Mouse (Mus musculus): ENCODE data around the gene Tns1. TPM values are rescaled to one million over a fixed set of nuclear protein-coding genes. Genes with fewer than 3 reads are reported as not detected.

The Tns1 gene
- total RNA-seq, 2 experiments from 2014 or later: 636 to 666 TPM

DNA sequence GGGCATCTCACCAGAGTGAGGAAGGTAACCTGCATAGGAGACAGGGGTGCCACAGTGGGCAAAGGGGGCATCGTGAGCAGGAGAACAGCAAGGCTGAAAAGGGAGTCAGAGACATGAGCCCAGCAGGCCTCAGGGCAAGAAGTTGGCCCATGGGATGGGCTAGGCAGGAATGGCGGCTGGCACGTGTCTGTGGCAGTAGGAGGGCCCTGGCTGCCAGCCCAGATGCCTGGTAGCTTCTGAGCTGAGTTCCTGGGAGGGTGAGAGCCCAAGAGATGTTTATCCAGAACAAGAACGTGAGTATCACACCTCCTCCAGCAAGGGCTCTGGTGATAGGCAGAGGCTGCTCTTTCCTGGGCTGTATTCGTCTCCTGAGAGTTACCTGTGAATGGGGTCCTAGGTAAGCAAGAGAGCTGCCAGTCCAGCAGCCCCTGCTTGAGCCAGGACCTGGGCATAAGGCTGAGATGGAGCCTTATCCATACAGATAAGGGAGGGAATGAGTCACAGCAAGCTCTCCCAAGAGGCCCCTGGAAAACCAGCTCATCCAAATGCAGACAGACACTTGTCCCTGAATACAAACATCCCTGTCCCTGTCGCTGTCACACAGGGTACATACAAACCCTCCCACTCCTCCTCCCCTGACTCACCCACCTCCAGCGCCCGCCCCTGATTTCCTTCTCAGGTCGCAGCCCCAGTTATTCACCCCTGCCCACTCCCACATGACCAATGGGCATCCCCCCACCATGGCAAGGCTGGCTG, 2.2 kb downstream of the Tns1 start:
- DNase-seq: peak; percentile 70

DNA sequence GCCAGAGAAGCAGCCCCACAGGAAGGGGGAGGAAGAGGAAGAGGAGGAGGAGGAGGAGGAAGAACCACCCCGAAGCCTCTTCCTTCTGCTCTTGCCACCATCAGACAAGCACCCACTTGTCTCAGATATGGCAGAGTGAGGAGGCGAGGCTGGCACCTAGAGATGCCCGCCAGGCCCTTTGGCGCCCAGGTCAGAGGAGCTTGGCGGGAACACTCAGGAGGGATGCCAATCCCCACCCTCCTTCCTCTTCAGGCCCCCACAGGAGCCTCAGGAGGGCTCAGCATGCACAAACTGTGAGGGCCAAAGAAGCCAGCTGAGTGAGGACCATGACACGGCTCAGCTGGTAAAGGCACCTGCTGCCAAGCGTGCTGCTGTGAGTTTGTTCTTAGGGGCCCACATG, 3.1 kb downstream of the Tns1 start:
- DNase-seq: no peak

DNA sequence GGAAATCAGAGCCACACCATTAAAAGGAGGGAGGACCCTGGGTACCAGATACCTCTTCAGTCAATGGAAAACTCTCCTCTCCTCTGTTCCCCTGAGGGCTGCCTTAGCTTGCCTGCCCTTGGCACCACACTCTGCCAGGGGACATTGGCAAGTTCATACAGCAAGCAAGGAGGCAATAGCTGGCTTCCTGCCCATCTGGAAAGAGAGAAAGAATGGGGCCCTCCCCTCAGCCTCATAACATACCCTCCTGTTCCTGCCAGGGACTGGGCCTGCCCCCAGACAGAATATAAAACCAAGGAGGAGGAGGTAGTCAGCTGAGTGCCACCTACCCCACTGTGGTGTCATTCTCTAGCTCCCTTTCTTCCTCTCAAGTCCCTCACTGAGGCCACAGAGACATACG, 5.1 kb downstream of the Tns1 start:
- peak; percentile 62 to 78 for DNase-seq

DNA sequence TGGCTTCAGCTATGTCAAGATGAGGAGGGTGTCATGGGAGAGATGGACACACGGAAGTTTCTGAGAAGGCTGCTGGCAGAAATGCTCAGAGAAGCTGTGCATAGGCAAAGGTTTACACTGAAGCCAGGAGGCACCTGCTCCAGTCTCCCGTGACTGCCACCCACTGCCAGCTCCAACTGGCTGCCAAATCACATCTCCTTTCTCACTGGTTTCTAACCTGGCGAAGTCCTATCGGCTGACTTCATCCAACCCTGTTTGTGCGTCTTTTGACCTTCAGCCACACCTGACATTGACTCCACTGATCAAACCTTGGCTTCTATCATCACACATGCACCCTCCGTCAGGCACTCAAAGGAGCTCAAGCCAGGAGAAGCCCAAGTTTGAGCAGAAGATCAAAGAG, 6.4 kb downstream of the Tns1 start:
- peak; percentile 55 to 76 for DNase-seq

DNA sequence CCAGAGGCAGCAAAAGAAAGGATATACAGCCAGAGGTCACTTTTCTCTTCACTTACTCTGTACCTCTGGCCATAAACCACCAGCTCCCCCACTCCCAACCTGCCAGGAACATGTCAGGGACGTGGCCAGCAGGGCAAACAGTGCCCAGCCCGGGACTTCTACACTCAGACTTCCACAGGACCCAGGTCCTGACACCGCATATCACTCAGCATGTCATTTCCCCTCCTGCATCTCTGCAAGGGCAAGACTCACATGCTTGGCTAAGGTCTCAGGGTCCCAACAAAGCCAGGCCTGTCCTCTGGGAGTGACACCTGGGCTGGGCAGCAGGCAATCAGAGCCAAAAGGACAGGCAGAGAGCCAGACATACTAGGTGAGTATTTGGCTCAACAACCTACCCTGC, 11.2 kb downstream of the Tns1 start:
- DNase-seq: peak; percentile 53 to 65

DNA sequence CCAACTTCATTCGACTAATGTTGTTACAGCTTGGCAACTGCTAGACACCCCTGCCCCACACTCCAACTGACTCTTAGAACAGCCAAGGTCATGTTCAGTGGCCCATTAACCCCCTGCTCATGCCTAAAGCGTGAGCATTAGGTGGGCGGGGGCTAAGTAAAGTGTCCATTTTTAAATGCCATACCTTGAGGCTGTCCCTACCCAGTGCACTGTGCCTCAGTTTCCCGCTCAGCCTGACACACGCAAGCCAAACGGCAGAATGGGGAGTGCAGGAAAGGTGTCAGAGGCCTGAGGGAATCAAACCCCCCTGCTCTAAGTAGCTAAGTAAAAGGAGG, 12.6 kb downstream of the Tns1 start:
- no peak for DNase-seq

DNA sequence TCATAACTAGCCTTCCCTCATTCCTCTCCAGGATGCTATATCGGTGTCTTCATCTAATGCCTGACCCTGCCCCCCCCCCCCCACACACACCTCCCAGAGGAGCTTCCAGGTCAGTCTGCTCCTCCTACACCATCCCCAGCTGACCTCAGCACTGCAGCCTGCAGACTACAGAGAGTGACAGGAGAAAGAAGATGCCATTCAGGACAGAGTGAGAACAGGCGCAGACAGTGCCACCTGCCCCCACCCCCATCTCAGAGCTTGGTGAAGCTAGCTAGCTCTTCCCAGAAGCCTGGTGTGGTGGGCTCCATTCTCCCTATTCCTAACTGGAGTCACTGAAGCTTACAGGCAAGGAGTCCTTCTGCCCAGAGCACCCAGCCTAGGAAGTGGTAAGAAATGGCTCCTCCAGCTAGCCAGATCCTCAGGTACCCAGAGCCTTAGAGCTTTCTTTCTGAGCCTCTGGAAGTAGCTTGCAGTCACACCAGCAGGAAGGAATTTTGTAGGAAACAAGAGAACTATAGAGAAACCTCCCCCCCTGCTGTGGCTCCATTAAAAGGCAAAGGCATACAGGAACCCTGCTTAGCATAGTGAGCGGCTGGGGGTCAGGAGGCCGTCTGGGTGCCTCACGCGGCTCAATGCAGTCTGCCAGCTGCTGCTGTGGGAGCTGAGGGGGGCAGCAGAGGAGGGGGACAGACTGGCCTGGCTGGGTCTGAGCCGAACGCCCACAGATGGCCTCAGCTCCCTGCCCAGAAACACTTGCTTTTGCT, 13.1 kb downstream of the Tns1 start:
- peak in 1 of 2 experiments; percentile 15 for DNase-seq

DNA sequence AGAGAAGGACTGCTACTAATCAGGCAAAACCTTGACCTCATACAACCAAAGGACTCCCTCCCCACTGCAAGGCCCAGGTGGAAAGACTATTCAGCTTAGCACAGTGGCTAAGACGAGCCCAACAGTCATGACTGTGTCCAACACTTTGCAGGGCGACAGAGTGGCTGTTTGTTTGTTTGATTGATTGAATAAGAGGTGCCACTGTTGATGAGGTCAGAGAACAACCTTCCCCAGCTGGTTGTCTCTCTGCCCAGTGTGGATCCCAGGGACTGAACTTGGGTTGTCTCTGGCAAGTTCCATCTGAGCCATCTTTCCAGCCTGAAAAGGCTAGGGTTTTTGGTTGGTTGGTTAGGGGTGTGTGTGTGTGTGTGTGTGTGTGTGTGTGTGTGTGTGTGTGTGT, 14.6 kb downstream of the Tns1 start:
- no peak for DNase-seq

DNA sequence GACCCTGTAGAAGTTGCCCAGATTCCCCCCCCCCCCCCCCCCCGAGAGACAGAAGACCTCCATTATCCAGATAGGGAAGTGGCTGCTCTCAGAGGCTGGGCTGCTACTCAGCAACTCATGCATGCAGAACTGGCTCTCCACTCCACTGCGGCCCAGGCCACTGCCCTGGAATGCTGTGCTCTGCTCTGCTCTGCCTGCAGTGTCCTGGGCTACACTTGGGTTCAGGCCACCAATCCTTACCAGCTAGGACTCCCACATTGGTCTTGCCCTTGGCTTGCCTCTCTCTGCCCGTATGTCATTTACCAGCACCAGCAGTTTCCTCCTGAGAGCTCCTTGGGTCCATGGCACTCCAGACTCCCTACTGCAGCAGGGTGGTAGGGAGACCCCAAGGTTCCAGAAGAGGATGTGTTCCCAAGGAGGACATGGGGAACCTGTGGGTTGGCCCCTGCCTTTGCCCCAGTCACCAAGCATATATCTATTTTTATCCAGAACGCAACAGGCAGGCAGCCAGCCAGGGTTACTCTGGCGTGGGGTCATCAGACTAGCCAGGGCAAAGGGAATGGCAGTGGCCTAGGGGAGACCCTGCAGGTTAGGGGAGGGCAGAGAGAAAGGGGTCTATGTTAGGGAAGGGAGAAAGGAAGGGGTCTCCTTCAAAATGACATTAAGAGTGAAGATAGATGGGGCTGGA, 16.2 kb downstream of the Tns1 start:
- peak in 1 of 2 experiments; percentile 62 for DNase-seq

DNA sequence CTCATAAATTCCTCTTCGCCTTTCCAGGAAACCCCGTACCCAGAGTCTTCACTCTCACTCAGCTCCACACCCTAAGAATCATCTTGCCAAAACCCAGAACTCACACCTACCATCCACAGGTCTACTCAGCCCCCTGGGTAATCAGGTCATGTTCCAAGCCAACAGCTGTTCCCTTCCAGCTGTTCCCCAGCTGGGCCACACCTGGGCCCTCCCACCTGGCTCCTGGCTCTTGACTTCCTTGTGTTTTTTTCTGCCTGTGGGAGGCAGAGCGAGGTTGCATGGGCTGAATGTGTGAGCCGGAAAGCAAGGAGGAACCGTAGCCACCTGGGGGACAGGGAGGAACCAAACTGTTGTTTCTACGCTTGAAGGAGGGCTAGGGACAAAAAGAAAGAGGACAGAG, 18.0 kb downstream of the Tns1 start:
- no peak for DNase-seq

DNA sequence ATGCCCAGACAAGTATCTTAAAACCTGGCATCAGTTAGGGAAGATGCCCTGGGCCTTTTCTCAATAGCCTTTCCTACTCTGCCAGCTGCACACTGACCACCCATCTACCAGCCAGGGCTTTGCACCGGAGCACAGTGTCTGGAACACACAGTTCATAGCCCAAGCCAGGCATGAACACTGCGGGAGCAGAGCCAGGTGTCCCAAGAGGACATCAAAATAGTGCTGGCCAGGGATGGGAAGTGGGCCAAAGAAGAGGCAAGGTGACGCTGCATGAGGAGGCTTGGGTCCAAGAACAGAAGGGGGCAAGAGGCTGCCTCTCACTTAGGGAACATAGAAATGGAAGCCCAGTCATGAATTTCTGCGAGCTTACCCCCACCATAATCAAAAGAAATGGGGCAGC, 18.6 kb downstream of the Tns1 start:
- peak; percentile 83 to 88 for DNase-seq

DNA sequence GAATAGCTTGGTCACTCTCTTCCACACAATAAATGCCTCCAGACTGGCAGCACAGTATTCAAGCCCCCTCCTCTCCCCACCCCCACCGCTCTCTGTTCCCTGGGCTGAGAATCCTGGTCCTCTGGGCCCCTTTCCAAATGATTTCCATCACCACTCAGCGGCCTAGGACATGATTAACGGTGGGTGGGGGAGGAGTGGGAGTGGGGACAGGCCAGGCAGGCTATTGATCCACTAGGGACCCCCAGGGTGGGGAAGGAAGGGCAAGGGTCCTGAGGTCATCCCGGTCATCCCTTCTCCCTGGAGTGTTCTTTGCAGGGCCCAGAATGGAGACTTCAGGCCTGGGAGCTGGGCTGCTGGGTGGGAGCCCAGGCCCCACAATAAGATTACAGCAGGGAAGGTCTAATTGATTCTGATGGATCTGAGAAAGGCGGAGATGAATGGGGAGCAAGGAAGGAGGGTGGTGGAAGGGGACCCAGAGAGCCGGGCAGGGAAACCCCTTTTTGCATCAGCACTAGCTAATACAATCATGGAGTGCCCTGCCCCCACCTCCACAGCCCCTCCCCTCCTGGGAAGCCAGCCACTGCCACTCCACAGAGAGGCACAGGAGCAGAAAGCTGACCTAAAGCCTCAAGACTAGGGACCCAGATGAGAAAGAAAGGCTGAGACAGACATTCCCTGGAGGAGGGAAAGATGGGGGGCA, 20.4 kb downstream of the Tns1 start:
- DNase-seq: peak; percentile 42 to 63

DNA sequence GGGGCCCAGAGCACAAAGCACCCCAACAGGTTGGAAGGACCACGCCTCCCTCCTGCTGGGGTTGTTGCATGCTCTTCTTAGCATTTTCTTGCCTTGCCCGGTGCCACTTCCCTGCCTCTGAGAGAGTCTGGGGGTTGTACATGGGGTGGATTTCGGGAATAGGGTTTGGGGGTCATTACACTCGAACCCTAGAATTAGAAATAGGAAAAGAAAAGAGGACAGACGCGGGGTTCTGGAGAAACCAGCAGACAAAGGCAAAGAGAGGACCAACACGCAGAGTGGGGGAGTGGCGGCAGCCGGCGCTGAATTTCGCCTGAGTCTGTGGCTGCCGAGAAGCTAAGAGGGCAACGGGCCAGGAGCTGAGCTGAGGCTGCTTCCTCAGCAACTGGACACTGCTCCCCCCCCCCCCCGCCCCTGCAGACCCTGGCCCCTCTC, 25.2 kb downstream of the Tns1 start:
- DNase-seq: no peak

DNA sequence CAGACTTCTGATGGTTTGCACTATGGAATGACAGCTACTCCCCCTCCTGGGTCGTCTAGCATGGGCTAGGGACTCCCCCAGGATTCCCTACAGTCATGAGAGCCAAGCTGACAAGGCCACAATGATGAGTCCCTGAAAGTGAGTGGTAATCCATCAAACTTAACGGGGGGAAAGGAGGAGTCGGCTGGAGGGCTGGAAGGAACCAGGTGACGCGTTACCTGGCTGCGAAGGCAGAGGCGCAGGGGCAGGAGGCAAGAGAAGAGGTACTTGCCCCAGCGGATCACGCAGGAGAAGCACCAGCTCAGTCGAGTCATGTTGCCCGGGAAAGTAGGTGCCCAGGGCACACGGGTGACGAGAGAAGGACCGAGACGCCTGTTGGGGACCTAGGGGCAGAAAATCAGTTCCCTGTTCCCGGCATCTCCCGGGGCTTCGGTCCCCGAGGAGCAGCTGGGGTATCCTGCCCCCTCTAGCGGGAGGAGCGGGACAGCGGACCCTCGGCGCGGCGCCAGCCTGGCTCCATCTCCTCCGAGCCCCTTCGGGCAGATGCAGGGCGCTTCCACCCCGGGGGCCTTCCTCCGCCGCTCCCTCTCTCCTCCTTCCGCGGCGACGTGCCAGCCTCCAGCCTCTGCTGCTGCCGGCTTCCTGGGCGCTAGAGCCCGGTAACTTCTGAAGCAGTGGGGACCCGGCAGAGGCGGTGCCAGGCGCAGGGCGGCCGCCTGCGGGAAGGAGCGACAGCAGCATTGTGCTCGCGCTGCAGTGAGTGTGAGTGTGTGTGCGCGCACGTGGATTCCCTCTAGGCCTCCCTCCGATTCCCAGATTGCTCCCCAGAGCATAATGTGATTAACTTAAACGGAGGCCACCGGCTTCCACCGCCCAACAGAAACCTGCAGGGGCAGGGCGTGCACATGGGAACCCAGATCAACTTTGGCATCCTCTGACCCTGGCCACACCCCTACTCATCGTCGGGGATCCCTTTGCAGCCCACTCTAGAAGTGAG, 25.9 kb downstream of the Tns1 start:
- peak; percentile 36 to 60 for DNase-seq

DNA sequence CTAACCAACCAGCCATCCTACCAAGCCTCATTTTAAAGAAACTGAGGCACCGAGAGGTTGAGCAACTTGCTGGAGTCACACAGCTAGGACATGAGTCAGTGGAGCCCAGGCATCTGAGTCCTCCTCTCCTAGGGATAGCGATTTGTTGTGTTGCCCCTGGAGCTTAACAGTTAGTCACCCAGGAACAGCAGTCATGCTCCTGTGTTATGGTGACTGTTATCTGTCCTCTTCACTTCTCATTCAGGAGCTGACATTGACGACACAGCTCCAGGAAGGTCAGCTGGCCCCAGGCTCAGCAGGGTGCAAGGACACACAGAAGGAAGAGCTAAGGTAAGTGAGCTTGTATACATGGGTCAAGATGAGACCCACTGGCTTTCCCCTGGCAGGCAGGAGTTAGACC, 28.5 kb downstream of the Tns1 start:
- no peak for DNase-seq

DNA sequence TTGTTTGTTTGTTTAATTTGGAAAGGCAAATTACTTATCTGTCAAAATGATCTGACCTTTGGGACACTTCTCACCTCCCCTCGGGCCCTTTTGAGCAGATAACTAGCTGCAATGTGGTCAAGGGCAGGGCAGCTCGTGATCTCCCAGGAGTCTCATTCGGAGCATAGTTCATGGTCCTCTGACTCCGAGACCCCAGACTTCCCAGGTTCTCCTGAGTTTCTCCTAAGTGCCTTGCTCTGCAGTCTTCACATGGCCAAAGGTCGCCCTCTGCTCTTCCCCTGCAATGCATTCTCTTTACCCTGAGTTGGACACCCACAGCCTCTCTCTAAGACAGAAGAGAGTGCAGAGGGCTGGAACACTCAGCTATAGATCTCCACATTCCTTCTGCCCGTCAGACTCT, 29.0 kb downstream of the Tns1 start:
- no peak for DNase-seq

DNA sequence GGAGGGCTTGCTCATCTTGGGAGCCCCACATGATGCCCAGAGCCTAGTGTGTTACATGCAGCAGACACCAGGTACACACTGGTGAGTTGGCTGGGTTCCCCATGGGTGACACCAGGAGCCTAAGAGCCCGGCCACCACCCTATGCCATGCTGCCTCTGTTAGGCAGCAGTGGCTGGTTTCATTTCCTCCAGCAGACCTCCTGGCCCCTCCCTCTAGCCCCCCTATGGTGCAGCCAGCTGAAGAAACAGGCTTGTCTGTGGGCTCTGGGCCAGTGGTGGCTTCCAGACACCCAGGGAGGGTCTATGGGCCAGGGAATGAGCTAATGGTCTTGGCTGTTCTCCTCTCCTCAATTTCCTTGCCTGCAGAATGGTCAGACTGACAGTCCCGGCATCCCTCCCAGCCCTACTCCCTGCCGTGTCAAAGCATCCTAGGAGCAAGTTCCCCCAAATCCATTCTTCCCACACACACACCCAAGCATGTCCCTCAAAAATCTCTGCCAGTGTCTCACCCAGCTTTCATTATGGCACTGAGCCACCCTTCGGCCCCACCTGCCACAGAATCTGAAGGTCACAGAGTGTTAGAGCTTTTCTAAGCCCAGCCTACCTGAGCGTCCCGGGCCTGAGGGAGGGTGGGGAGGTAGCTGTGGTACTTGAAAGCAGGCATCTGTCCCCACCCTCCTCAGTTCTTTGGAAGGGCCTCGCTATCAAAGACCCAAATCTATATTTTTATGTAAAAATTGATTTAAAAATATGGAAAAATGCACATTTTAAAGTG, 29.6 kb downstream of the Tns1 start:
- DNase-seq: peak; percentile 45 to 47

DNA sequence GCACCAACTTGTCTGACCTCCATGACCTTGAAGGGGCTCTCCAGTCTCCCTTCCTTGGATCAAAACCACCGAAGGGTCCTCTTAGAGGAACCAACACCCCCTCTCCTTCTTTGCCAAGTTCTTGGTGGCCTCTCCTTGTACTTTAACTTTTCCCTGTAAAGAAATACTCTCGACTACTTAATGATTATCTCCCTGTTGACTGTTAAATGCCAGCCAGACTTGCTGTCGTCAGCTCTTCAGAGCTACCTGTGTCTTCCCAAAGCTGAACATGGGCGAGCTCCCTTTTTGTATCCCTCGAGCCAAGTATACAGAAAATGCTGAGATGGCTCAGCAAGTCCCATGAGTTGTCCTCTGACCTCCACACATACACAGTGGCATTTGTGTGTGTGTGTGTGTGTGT, 30.8 kb downstream of the Tns1 start:
- no peak for DNase-seq

DNA sequence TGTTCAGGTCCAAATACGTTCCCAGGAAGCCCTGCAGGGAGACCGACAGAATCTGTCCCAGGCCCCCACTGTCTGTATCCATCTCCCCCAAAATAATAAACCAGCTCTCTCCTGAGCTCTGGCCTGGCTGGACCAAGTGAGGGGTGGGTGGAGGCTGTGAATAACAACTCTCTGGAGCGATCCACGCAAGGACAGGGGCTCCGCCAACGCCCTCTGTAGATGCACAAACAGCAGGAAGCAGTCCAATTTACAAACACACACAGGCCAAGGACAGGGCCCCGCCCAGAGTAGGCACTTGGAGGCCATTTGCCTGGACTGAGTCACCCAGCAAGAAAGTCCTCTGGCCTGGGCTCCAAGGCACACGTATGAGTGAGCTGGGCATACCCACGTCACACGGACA, 32.0 kb downstream of the Tns1 start:
- peak; percentile 65 to 75 for DNase-seq

DNA sequence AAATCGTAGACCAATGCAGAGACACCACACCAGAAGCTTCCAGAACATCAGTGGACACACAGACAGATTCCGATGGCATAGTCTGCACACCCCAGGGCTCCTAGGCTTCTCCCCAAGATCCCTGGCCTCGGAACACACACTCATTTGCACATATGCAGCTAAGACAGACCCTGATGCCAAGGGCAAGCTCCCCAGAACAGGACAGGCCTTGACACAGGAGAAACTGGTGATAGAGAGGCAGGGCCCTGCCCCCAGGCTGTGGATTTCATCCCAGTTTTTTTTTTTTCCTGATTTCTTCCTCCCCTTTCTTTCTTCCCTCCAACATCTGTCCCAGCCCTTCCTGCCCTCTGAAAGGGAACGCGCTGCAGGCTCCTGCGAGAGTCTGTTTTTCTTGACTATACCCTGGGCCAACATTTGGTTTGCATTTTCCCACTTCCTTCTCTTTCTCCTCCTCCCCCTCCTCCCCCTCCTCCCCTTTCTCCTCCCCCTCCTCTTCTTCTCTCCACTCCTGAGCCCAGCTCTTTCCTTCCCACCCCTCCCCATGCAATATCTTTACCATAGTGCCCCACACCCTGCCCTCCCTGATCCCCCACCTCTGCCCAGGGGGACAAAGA, 32.5 kb downstream of the Tns1 start:
- DNase-seq: peak; percentile 44 to 46

Data from heart, adult 18-20 months (tissue).